Mouse (Mus musculus): ENCODE measurements around the gene Cst9. TPM values are rescaled to one million over a fixed set of nuclear protein-coding genes. Genes with fewer than 3 reads are reported as not detected.
A peak's percentile ranks its signal among the peaks of the same experiment; 100 is the strongest.

Cst9 gene
- total RNA-seq, 2 experiments from 2014 or later, result not detected

DNA sequence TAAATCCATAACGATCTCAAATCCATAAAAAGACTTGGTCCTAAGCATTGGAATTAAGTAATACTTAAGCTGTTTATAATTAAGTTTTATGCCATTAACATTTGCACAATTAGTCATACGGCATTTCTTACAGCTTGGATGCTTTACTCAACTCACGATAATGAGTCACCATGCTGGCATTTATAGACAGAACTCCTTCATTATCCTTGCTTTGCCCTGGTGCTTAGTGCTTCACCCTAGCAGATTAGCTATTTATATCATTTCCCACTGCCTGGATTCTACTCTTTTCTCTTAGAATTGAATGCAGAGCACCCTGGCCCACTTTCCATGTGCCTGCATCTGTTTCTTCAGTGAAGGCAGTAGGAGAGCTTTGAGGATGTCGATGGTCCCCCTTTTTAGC lies 22.6 kb downstream of the Cst9 start:
- Histone ChIP-seq H3K4me3 (no peak overlapping the region), H3K27ac (no peak overlapping the region)
- TF ChIP-seq CTCF (IDR thresholded peaks at IDR 0.05), result no peak
- intact Hi-C loops (cut with DNase I), result no loop called here
- no peak for DNase-seq (ENCODE audit: extremely low spot score in 1 of 2, low spot score in 2 of 2)

DNA sequence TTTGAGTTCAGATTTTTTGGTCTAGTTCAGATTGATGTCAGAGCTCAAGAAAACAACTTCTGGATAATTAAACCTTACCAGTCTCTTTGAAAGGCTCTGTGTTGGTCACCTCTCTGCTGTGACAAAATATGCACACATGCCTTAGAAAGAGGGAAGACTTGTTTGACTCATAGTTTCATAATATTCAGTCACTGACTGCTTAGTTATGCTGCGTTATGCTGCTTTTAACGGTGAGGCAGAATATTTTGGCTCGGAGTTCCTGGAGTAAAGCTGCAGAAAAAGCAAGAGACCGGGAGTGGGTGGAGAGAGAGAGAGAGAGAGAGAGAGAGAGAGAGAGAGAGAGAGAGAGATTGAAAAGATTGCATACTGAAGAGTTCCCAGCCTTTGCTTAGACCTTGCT lies 26.0 kb downstream of the Cst9 start:
- DNase-seq (ENCODE audit: extremely low spot score in 1 of 2, low spot score in 2 of 2), result no peak
- no peak for TF ChIP-seq CTCF (IDR thresholded peaks at IDR 0.05)
- Histone ChIP-seq H3K27ac (peak overlapping the region; percentile 8), H3K4me3 (no peak overlapping the region)
- intact Hi-C loops (cut with DNase I), result no loop called here

DNA sequence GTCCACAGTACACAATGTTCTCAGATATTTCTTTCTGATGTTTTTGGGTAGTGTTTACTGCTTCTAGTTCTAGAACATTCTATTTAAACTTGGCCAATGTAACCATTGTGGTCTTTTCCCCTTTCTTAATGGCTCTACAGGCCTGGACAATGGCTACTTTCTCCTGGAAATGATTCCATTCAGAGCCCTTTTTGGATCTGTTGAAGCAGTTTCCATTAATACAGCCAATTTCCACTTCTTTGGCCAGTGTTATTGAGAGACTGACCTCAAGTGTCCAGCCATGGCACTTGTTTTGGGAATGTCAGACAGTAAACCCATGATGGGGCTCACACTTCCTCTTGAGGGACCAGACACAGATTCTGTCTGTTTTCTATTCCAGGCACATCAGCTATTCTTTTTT lies 26.7 kb downstream of the Cst9 start:
- no peak overlapping the region for H3K4me3 ChIP-seq
- H3K27ac ChIP-seq, result no peak overlapping the region; the same call in 1 of the 2 replicates
- intact Hi-C loops (cut with DNase I), result no loop called here
- DNase-seq (ENCODE audit: extremely low spot score in 1 of 2, low spot score in 2 of 2), result no peak
- TF ChIP-seq CTCF (IDR thresholded peaks at IDR 0.05), result no peak

DNA sequence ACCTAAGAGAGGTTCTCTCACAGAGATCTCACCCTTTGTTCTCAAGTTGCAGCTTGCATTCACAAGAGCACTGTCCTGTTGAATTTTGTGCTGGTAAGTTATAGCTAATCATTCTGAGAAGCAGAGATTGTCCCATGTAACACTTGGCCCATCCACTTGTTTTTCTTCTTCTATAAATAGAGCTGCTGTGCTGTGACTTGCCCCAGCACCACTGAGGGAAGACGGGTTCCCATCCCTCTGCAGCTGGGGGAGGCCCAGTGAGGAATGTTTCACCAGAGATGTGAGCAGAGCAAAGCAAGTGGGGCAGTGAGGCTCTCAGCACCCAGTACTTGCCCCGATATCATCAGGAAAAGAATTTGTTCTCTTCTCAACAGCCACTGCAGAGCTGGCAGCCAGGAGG lies 30.0 kb downstream of the Cst9 start, which contains the start of gene 9230104L09Rik:
9230104L09Rik (minus strand) TSS at position 73 of the 400 bp plus-strand sequence.
- no peak for TF ChIP-seq CTCF (IDR thresholded peaks at IDR 0.05)
- Histone ChIP-seq H3K27ac (no peak within 1 kb of the TSS), H3K4me3 (no peak within 1 kb of the TSS)
- DNase-seq (ENCODE audit: extremely low spot score in 1 of 2, low spot score in 2 of 2), result no peak
- intact Hi-C loops (cut with DNase I), result no loop called here

DNA sequence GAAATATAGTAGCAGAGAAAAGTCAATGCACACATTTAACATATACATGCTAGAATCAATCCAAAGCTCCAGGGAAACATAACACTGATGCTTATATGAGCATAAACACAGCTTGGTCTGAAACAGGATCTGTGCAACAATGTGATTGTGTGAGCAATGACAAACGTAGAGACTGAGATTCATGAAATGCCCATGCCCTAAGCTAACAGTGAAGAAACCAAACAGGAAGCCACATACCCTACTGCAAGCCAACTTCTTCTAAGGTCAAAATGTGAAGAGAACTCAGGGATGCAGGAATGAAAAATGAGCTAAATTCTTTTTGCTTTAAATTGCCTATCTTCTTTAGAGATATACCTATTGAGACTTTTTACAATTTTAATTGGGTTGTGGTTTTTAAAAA lies 34.0 kb downstream of the Cst9 start:
- intact Hi-C loops (cut with DNase I), result no loop called here
- DNase-seq (ENCODE audit: extremely low spot score in 1 of 2, low spot score in 2 of 2), result no peak
- no peak overlapping the region for H3K4me3 ChIP-seq
- H3K27ac ChIP-seq, result no peak overlapping the region
- no peak for TF ChIP-seq CTCF (IDR thresholded peaks at IDR 0.05)

DNA sequence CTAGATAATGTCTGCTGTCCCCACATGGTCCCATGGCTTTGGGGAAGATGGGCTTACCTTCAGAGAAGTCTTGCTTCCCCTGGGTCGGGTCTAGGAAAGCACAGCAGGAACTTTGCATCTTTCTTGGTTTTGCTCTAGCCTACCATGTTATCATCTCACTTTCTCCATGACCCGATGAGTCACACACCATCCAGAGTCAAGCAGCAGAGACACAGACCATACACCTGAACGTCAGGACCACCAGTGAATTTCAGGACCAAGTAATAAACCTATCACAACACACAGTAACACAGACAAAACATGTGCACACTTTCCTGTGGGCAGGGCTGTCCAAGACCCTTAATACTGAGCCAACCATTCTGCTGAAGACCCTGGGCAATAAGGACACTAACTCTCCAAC lies 35.6 kb downstream of the Cst9 start:
- no peak for DNase-seq (ENCODE audit: extremely low spot score in 1 of 2, low spot score in 2 of 2)
- Histone ChIP-seq H3K27ac (no peak overlapping the region), H3K4me3 (no peak overlapping the region)
- intact Hi-C loops (cut with DNase I), result no loop called here
- no peak for TF ChIP-seq CTCF (IDR thresholded peaks at IDR 0.05)

DNA sequence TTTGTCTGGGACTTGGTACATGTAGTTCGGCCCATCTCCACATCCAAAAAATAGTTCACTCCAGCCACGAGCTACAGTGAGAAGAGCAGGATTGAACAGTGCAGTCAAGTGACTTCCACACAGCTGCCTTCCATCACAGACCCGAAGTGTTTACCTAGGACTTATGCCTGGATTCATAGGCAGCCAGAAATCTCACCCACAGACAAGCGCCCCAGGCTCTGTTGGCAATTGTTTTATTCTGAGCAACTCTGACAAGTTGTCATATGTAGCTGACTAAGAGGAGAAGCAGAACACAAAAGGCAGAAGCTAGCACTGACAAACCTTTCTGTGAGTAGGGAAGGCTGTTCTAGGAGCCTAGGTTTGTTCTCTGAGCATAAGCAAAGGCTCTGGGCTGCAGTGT lies 37.9 kb downstream of the Cst9 start:
- peak overlapping the region; percentile 90 for H3K27ac ChIP-seq
- no peak for TF ChIP-seq CTCF (IDR thresholded peaks at IDR 0.05)
- intact Hi-C loops (cut with DNase I), result no loop called here
- H3K4me3 ChIP-seq, result peak overlapping the region; percentile 88
- no peak for DNase-seq (ENCODE audit: extremely low spot score in 1 of 2, low spot score in 2 of 2)

DNA sequence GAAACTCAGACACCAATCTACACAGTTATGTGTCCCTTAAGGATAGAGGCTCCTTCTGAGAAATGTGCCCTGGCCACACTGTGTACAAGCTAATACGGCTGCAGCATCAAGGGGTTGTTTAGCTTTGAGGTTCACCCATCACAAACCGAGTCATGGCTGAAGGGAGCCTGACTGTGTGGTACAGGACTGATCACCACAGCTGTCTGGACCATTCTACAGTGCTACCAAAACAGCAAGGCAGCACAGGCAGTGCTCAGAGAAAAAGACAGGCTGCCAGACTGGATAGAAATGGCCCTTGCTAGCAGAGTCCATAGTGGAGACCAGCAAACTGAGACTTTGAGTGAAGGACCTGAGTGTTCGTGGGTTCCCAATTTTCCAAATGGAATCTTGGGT lies 39.3 kb downstream of the Cst9 start:
- no peak for TF ChIP-seq CTCF (IDR thresholded peaks at IDR 0.05)
- H3K4me3 ChIP-seq, result peak overlapping the region; percentile 88
- DNase-seq (ENCODE audit: extremely low spot score in 1 of 2, low spot score in 2 of 2), result no peak
- intact Hi-C loops (cut with DNase I), result loop anchor here (2.0 kb wide), 1 partner anchor 27 kb away; no protein-coding TSS in a partner anchor
- H3K27ac ChIP-seq, result peak overlapping the region; percentile 90

DNA sequence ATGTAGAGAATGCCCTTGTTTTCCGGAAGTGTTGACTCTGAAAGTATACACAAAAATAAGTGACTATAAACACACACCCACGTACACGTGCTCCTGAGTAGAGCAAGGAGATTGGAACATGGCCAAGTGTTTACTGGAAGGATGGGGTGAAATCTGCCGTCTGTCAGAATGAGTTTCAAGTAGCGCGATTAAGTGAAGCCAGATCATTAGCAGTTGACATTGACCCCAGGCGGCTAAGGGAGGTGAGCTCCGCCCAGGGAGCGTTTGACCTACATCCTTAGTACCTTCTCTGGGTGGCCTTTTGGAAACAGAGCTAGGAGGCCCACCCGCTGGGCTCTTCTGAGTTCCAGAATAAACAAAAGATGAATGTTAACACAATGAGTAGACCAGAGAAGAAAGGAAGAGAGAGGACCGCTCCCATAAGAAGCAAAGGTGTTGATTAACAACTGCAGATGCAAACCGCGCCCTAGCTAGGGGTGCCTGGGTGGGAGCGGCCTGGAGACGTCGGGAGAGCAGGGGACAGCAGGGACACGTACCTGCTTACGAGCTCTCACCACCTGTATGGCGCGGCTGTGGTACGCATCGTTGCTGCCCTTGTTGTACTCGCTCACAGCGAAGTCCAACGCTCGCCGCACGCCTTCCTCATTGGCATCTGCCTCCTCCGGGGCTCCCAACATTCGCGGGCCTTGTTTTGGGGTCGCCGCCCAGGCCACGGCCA lies 39.8 kb downstream of the Cst9 start:
- Histone ChIP-seq H3K27ac (peak overlapping the region; percentile 90), H3K4me3 (peak overlapping the region; percentile 88)
- DNase-seq (ENCODE audit: extremely low spot score in 1 of 2, low spot score in 2 of 2), result no peak
- TF ChIP-seq CTCF (IDR thresholded peaks at IDR 0.05), result no peak
- intact Hi-C loops (cut with DNase I), result loop anchor here (2.0 kb wide), 1 partner anchor 26 kb away; no protein-coding TSS in a partner anchor

DNA sequence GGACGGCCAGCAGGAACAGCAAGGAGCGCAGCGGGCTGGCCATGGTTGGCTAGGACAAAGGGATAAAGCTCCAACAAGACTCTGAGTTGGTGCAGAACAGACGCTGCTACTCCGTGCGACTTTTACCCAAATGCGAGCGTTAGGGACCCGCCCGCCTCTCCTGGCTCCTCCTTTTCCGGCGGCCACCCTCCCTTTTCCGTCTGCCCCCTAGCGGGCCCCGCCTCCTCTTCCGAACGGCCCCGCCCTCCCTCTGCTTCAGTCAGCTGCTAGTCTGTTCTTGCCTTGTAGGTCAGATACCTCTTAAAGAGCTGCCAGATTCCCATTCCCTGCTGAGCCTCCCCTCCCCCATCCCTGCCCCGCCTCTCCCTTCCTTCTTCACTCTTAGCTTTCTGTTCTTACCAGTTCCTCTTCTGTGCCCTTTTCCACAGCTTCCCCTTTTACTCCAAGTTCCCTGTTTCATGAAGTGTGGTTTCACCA lies 40.4 kb downstream of the Cst9 start, which contains the start of gene Cst3:
Cst3 (minus strand) TSS at position 358 of the 477 bp plus-strand sequence.
- TF ChIP-seq CTCF (IDR thresholded peaks at IDR 0.05), result peak; percentile 38
- Histone ChIP-seq H3K4me3 (peak within 1 kb of the TSS; percentile 88), H3K27ac (peak within 1 kb of the TSS; percentile 90)
- DNase-seq (ENCODE audit: extremely low spot score in 1 of 2, low spot score in 2 of 2), result peak; percentile 90 to 93
- intact Hi-C loops (cut with DNase I), result loop anchor here (2.0 kb wide), 1 partner anchor 25 kb away; no protein-coding TSS in a partner anchor

DNA sequence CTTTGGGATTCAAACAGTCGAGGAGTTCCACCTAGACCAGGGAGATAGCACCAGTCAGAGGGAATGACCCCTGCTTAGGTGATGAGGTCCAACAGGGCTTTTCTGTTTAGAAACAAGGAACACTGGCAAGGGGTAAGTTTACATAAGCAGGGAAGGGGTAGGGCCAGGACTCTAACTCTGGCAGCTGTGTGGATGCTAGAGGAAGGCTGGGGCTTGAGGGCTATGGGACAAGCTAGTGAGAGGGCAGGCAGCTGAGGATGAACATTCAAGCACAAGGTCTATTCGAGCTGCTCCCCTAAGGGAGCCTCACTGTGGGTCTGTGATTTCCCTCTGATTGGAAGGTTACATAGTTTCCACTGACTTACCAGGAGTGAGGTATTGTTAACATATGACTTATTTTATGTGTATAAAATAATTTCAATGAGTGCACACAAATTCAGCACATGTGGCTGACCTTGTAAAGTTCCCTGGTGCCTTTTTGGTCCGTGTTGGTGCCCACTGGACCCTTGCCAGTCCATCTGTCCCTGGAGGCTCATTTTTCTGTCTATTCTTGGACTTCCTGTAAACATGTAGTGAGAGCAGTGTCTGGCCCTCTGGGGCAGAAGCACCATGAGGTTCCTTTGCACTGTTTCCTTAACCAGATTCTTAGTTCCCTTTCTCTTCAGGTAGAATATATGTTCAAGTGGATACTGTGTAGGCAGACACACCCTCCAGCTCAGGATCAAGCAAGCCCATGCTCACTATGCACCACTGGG lies 42.2 kb downstream of the Cst9 start:
- H3K4me3 ChIP-seq, result no peak overlapping the region
- no peak for TF ChIP-seq CTCF (IDR thresholded peaks at IDR 0.05)
- peak overlapping the region; percentile 78 for H3K27ac ChIP-seq
- intact Hi-C loops (cut with DNase I), result no loop called here
- DNase-seq (ENCODE audit: extremely low spot score in 1 of 2, low spot score in 2 of 2), result no peak

DNA sequence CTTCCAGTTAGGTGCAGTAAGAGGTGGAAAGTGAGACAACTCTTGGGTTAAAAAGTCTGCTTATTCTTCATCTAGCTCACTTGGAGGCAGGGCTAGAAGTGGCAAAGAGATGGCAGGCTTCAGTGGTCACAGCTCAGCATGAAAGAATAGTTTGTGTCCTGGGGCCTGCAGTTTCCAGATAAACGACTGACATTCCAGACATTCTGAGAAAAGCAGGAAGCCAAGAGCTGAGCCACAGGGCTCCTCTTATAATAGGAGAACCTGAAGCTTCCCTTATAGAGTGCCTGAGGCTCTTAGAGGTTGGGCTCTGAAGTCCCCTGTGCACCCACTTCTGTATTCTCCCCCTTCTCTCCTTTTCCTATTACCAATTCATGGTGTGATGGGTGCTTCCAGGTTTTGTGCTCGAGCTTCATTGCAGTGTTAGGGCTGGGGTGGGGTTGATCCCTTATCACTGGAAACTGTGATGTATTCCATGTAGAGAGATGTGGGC lies 43.7 kb downstream of the Cst9 start:
- no peak for TF ChIP-seq CTCF (IDR thresholded peaks at IDR 0.05)
- peak overlapping the region; percentile 78 for H3K27ac ChIP-seq
- intact Hi-C loops (cut with DNase I), result no loop called here

More for the DNA sequence above, 43.7 kb downstream of the Cst9 start:
- DNase-seq (ENCODE audit: extremely low spot score in 1 of 2, low spot score in 2 of 2), result no peak
- no peak overlapping the region for H3K4me3 ChIP-seq
